Mouse (Mus musculus): ENCODE results near the gene Ampd2. TPM values are rescaled to one million over a fixed set of nuclear protein-coding genes. Genes with fewer than 3 reads are reported as not detected.

Ampd2 gene
- total RNA-seq, 2 experiments from 2014 or later, result 4.7 to 6.2 TPM

DNA sequence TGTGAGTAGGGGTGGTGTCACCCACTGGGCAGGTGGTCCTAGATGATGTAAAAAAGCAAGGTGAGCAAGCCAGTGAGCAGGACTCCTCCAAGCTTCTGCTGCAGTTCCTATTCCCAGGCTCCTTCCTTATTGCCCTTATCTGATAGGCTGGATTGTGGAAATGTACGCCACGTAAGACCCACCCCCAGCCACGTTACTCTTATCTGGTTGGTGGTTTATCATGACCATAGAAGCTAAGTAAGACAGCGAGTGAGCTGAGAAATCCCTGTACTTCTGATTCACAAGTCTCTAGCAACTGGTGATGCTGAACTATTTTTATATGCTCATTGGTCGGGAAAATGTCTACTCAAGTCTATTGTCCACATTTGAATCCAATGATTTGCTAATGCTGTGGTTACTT, 60.4 kb downstream of the Ampd2 start:
- intact Hi-C loops (cut with DNase I), result no loop called here
- no peak for DNase-seq (ENCODE audit: low spot score)

DNA sequence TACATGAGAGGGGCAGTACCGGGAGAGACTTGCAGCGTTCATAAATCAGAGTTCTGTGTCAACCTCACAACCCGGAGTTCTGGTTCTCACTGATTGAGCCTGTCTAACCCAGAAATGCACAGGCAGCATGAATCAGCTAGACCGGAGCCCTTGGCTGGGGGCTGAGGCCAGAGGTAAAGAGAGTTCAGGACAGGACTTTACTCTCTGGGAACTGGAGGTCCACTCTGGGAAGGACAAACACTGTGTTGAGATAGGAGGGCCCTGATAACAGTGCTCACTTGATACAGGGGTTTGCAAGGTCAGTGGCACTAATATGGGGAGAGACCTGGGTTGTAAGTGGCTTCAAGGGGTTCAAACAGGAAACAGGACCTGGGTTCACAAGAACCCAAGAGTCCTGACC, 61.1 kb downstream of the Ampd2 start:
- DNase-seq (ENCODE audit: low spot score), result no peak
- intact Hi-C loops (cut with DNase I), result no loop called here

Other genes starting within 250 kb of the Ampd2 start
- gene Eps8l3, start 209.4 kb downstream of the Ampd2 start, total RNA-seq (2021), result not detected
- gene Gstm5, start 190.8 kb downstream of the Ampd2 start, total RNA-seq (2021), result 10 to 100 TPM; 50.1 to 51.4 TPM
- 10 to 100 TPM; 77.7 to 79.7 TPM for gene Gstm7, start 154.8 kb downstream of the Ampd2 start, total RNA-seq (2021)
- 1 to 10 TPM; 1.6 to 3.2 TPM for gene Gstm6, start 142.9 kb downstream of the Ampd2 start, total RNA-seq (2021)
- not detected for gene Gstm3, start 117.4 kb downstream of the Ampd2 start, total RNA-seq (2021)
- gene Gstm2, start 100.2 kb downstream of the Ampd2 start, total RNA-seq (2021), result 100 to 1,000 TPM; 137 to 156 TPM
- 100 to 1,000 TPM; 224 to 232 TPM for gene Gstm1, start 68.7 kb downstream of the Ampd2 start, total RNA-seq (2021)
- 10 to 100 TPM; 10.9 TPM for gene Gstm4, start 41.8 kb downstream of the Ampd2 start, total RNA-seq (2021)
- gene Gnat2, start 6.1 kb upstream of the Ampd2 start, total RNA-seq (2021), result not detected
- 10 to 100 TPM; 18.5 to 21.3 TPM for gene Gnai3, start 59.5 kb upstream of the Ampd2 start, total RNA-seq (2021)
- gene Gpr61, start 68.2 kb upstream of the Ampd2 start, total RNA-seq (2021), result not detected
- gene Amigo1, start 99.7 kb upstream of the Ampd2 start, total RNA-seq (2021), result 10 to 100 TPM; 12.2 to 12.5 TPM
- gene Cyb561d1, start 114.6 kb upstream of the Ampd2 start, total RNA-seq (2021), result 1 to 10 TPM; 4.9 to 5.1 TPM
- 1 to 10 TPM; 2.4 to 3.3 TPM for gene Atxn7l2, start 124.3 kb upstream of the Ampd2 start, total RNA-seq (2021)
- under 1 TPM; 0.57 to 0.87 TPM for gene Sypl2, start 140.0 kb upstream of the Ampd2 start, total RNA-seq (2021)
- gene Psma5, start 170.3 kb upstream of the Ampd2 start, total RNA-seq (2021), result 10 to 100 TPM; 52.5 to 53.8 TPM
- 10 to 100 TPM; 17.1 to 18.9 TPM for gene Sort1, start 197.4 kb upstream of the Ampd2 start, total RNA-seq (2021)